9 mouse cellular contexts compared by ENCODE assay signal in the genomic region with DNA sequence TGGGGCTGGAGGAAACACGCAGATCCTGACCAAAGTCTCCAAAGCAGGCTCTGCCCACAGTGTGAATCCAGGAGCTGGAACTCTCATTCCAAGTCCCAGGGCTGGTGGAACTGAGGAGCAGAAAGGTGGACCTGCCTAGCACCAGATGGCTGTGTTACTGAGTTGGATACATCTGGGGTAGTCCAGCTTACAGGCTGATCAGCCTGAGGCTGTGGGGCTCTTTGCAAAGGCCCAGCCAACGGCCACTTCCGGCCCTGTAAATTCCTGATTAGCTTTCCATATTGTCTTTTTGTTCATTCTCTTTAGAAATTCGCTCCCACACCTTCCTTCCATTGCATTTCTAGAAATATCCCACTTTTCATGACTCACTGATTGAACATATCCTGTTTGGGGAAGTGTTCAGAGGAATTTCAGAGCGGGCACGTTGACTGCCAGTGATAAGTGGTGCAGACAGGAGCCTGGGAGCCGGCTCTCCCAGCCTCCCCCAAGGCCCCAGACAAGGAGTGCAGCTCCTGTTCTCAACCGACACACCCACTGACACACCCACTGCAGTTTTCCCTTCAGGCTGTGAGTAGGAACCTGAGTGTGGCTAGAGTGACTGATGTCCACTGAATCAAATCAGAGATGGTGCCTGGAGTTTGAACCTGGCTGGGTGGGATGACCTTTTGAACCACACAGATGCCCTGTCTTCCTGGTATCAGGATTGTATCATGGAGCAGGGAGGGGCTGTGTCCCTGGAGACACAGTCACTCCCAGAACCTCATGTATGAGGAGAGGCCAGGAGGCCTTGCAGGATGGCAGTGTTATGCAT.
DNase-seq lines count a peak whose midpoint lies in the region; ATAC-seq lines count a peak whose summit lies in the region.
"Had no signal": no experiment of that assay in that cellular context is flagged by ENCODE, and none has a peak within 500 bp of the region (broad histone marks: within the 10 kb centered on the region; RNA-seq: fewer than 3 reads in every experiment).

No protein-coding gene starts in this region.

- H3K9me3 ChIP-seq in midbrain, embryonic 15.5 days: no peaks in the 10 kb centered on the region
- H3K9me3 ChIP-seq in midbrain, embryonic 14.5 days (ENCODE audit: control insufficient read depth, low read length): no peaks in the 10 kb centered on the region
- no peaks in the 10 kb centered on the region for H3K9me3 ChIP-seq in embryonic facial prominence, embryonic 11.5 days (replicated peaks; ENCODE audit: control insufficient read depth, low read length)
- H3K9me3 ChIP-seq in liver, embryonic 12.5 days (replicated peaks): no peaks in the 10 kb centered on the region
- H3K9me3 ChIP-seq: embryonic facial prominence, embryonic 15.5 days had no signal

- peaks cover 55% of the 10 kb centered on the region for H3K4me1 ChIP-seq in midbrain, embryonic 15.5 days
- H3K4me1 ChIP-seq in midbrain, embryonic 14.5 days (ENCODE audit: control insufficient read depth, insufficient read depth, low read length): peaks cover 31% of the 10 kb centered on the region
- no peaks in the 10 kb centered on the region; the same call in 1 of the 2 replicates for H3K4me1 ChIP-seq in embryonic facial prominence, embryonic 11.5 days (ENCODE audit: control insufficient read depth, insufficient read depth, low read length)
- H3K4me1 ChIP-seq in liver, embryonic 12.5 days: peaks cover 75% of the 10 kb centered on the region

- H3K27ac ChIP-seq in midbrain, embryonic 15.5 days: peak overlapping the region; percentile 41
- no peak overlapping the region; the same call in 1 of the 2 replicates for H3K27ac ChIP-seq in midbrain, embryonic 14.5 days (replicated peaks; ENCODE audit: low read depth, low read length)
- no peak overlapping the region for H3K27ac ChIP-seq in embryonic facial prominence, embryonic 11.5 days (replicated peaks; ENCODE audit: low read depth, low read length)
- H3K27ac ChIP-seq in liver, embryonic 12.5 days: peak overlapping the region; percentile 36
- H3K27ac ChIP-seq: embryonic facial prominence, embryonic 15.5 days had no signal

- H3K36me3 ChIP-seq in midbrain, embryonic 15.5 days (replicated peaks): no peaks in the 10 kb centered on the region
- H3K36me3 ChIP-seq in midbrain, embryonic 14.5 days (ENCODE audit: control insufficient read depth, insufficient read depth, low read length): no peaks in the 10 kb centered on the region
- no peaks in the 10 kb centered on the region for H3K36me3 ChIP-seq in embryonic facial prominence, embryonic 11.5 days (replicated peaks; ENCODE audit: control insufficient read depth, insufficient read depth, low read depth, low read length)
- no peaks in the 10 kb centered on the region for H3K36me3 ChIP-seq in liver, embryonic 12.5 days
- H3K36me3 ChIP-seq: embryonic facial prominence, embryonic 15.5 days had no signal

- H3K4me3 ChIP-seq in midbrain, embryonic 15.5 days: no peak overlapping the region
- H3K4me3 ChIP-seq in midbrain, embryonic 14.5 days (replicated peaks; ENCODE audit: low read depth, low read length): no peak overlapping the region
- H3K4me3 ChIP-seq in embryonic facial prominence, embryonic 11.5 days (ENCODE audit: low read depth, low read length): no peak overlapping the region
- H3K4me3 ChIP-seq in liver, embryonic 12.5 days: no peak overlapping the region
- H3K4me3 ChIP-seq: embryonic facial prominence, embryonic 15.5 days had no signal

- 0 out of 2 replicates have a peak, but pooled peaks have one; percentile 22 for ATAC-seq in midbrain, embryonic 15.5 days (replicated peaks)
- no peak for ATAC-seq in midbrain, embryonic 14.5 days (ENCODE audit: low FRiP score, low TSS enrichment)
- no peak for ATAC-seq in embryonic facial prominence, embryonic 11.5 days (replicated peaks; ENCODE audit: insufficient number of reproducible peaks, low FRiP score, low TSS enrichment, low read depth)
- ATAC-seq in liver, embryonic 12.5 days: peak; percentile 65

- no peak overlapping the region for H3K4me2 ChIP-seq in midbrain, embryonic 15.5 days
- H3K4me2 ChIP-seq in midbrain, embryonic 14.5 days (ENCODE audit: low read length): no peak overlapping the region
- H3K4me2 ChIP-seq in embryonic facial prominence, embryonic 11.5 days (ENCODE audit: low read depth, low read length): no peak overlapping the region
- H3K4me2 ChIP-seq in liver, embryonic 12.5 days: peak overlapping the region; percentile 4; the same call in 1 of the 2 replicates
- H3K4me2 ChIP-seq: embryonic facial prominence, embryonic 15.5 days had no signal

- 76% methylated on average over 8 of the region's 8 CpGs for WGBS in midbrain, embryonic 15.5 days
- WGBS in midbrain, embryonic 14.5 days: 79% methylated on average over 8 of the region's 8 CpGs
- WGBS in embryonic facial prominence, embryonic 11.5 days: 47% methylated on average over 8 of the region's 8 CpGs
- 28% methylated on average over 8 of the region's 8 CpGs for WGBS in liver, embryonic 12.5 days (ENCODE audit: insufficient replicate concordance)

- DNase-seq in midbrain, embryonic 14.5 days: no peak
- DNase-seq in embryonic facial prominence, embryonic 11.5 days (ENCODE audit: low spot score): peak; percentile 22
- DNase-seq in heart, postnatal 10 days: peak; percentile 62 to 66
- no peak for DNase-seq in layer of hippocampus, adult 11-12 months (ENCODE audit: low spot score)
- no peak for DNase-seq in gastrocnemius, postnatal 36 days
- no peak for DNase-seq in spleen, adult 12 weeks (ENCODE audit: low spot score)

- no peak overlapping the region for H3K9ac ChIP-seq in midbrain, embryonic 15.5 days
- H3K9ac ChIP-seq in midbrain, embryonic 14.5 days (replicated peaks; ENCODE audit: low read length): no peak overlapping the region
- H3K9ac ChIP-seq in embryonic facial prominence, embryonic 11.5 days (replicated peaks; ENCODE audit: low read length): no peak overlapping the region
- H3K9ac ChIP-seq in liver, embryonic 12.5 days: no peak overlapping the region
- H3K9ac ChIP-seq: embryonic facial prominence, embryonic 15.5 days had no signal

- no peaks in the 10 kb centered on the region for H3K27me3 ChIP-seq in midbrain, embryonic 15.5 days (replicated peaks)
- H3K27me3 ChIP-seq in midbrain, embryonic 14.5 days (ENCODE audit: control insufficient read depth, insufficient read depth, low read length): no peaks in the 10 kb centered on the region
- H3K27me3 ChIP-seq in embryonic facial prominence, embryonic 11.5 days (ENCODE audit: control insufficient read depth, insufficient read depth, low read length): no peaks in the 10 kb centered on the region
- H3K27me3 ChIP-seq in liver, embryonic 12.5 days (replicated peaks): no peaks in the 10 kb centered on the region
- H3K27me3 ChIP-seq: embryonic facial prominence, embryonic 15.5 days had no signal

- intact Hi-C loops in heart, postnatal 10 days (cut with DNase I): no loop called here
- intact Hi-C loops in gastrocnemius, postnatal 36 days (cut with DNase I): no loop called here

Comparison
In these comparisons a context has a peak if more than half of its experiments do, and no peak if none do; other contexts are left out.
1. ATAC-seq: peak in midbrain, embryonic 15.5 days (single experiment) and liver, embryonic 12.5 days (single experiment); none in midbrain, embryonic 14.5 days (single experiment) and embryonic facial prominence, embryonic 11.5 days (single experiment).
2. H3K27ac ChIP-seq: peak in midbrain, embryonic 15.5 days (single experiment) and liver, embryonic 12.5 days (single experiment); none in midbrain, embryonic 14.5 days (single experiment) and embryonic facial prominence, embryonic 11.5 days (single experiment).
3. DNase-seq: peak in embryonic facial prominence, embryonic 11.5 days (single experiment) and heart, postnatal 10 days (2 of 2); none in midbrain, embryonic 14.5 days (single experiment), layer of hippocampus, adult 11-12 months (single experiment), gastrocnemius, postnatal 36 days (0 of 2) and spleen, adult 12 weeks (single experiment).